Mouse (Mus musculus) cerebellum, adult (tissue): ENCODE results near the gene Wbp2.
A peak's percentile ranks its signal among the peaks of the same experiment; 100 is the strongest.
"Not testable (repeated sequence)": the region's sequence is repeated elsewhere in the genome, so short reads cannot be mapped to it uniquely, and the experiment has no call there.

Experiments used
- ATAC-seq: cut with Nextera tagmentation; 2 replicates; pipeline ENCODE4 v1.9.2; 2017; ENCODE audit warnings: mild to moderate bottlenecking, moderate library complexity, mixed read lengths; ENCODE audit not compliant: insufficient number of reproducible peaks, low FRiP score, low TSS enrichment

The Wbp2 gene

DNA sequence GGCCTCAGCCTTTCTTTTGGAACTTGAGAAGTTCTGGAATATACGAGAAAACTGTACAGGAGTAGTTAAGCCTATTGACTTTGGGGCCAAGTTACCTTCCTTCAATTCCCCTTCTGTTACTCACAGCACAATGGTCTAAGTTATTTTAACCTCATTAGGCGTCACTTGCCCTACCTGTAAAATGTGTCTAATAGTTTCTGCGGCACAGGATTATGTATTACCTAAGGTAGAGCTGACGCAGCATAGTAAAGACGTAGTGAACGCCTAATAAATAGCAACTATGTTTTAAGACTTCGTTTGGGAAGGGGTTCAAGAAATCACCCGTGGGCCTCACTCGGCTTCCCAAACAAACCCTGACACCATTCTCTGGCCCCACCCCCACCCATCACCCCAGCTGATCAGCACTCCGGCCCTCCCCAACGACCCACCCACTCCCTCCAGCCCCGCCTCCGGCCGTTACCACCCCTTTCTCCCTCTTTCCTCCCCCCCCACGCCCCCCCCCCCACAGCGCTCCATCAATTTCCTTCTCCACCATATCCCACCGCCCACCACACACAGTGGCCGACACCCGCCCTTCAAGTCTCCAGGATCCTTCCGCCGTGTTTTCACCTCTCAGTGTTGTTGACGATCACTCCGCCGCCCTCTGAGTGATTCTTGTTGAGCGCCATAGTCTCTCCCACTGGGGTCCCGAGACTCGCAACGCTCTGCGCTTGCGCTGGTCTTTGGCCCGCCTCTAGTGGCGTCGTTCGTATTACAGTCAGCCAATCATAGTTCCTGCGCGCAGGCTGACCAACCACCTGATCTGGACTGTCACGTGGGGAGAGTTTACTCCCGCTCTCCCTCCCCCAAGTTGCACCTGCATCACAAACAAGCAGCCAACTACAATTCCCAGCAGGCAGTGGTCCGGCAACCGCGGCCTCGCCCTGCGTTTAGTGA is at the start of gene Wbp2:
Gene Wbp2, minus strand, starts transcription at position 738 of the 936 bp plus-strand sequence.
- ATAC-seq, result peak; percentile 87

DNA sequence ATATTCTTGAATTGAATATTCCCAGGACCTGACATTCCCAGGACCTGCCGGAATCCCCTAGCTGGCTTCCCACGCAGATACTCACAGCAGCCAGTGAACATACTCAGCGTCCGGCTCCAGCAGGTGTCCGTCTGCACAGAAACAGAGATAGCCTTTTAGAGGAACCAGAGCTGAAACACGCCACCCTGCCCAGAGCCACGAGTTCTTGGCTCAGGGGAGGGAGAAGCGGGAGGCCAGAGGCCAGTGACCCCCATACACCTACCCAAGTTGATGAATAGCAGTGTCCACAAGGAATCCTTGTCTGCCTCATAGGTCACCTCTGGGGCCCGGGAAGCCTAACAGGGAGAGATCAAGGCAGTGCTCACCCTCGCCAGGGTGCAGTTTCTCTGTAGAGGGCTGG is 47.4 kb upstream of the Wbp2 start:
- ATAC-seq, result no peak

DNA sequence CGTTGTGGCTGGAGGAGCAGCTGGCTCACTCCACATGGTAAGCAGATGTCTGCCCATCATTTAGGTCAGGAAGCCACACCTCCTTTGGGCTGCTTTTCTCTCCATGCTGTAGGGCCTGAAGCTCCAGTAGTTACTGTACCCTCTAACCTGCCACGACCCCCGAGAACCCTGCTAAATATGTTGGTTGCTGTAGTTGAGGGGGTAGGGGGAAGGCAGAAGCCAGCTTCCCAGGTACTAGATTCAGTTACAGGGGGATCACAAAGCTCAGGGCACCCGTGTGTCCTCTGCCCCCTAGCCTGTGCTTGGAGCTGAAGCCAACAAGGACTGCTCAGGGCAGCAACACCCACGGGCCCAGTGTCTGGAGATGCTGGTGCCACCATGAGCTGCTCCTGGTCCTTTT is 46.7 kb upstream of the Wbp2 start:
- ATAC-seq, result no peak

DNA sequence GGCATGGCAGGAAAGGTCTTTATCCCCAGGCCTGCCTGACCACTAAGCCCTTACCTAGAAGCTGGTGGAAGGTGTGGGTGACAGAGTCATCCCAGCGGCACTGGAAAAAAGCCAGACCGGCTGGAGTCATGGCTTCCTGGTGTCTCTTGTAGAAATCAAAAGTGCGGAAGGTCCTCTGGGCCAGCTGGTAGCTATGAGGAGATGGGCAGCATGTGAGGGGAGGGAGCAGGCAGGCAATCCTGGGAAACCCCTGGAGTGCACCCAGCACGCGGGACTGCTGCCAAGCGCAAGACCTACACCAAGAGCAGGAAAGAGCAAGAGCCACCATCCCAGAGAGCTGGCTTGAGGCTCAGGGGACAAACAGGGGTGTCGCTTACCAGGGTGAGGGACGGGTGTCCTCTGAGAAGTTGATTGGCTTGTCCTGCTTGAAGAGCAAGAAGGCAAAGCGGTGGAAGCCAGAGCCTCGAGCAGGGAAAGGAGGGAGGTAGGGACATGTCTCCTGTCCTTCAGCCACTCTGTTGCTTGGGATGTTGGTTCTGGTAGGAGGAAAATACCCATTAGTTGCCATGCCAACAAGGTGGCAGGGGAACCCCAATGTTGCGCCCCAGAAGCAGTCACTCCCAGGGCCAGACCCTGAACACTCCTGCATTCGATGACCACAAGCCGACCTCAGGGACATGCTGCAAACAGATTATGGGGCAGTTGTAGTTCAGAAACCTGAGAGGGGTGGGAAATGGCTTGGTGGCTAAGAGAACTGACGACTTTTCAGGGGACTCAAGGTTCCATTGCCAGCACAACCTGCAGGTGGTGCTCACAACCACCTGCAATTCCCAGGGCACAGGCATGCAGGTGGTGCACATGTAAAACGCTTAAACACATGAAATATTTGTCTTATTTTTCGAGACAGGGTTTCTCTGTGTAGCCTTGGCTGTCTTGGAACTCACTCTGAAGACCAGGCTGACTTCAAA is 45.9 kb upstream of the Wbp2 start:
- no peak for ATAC-seq

DNA sequence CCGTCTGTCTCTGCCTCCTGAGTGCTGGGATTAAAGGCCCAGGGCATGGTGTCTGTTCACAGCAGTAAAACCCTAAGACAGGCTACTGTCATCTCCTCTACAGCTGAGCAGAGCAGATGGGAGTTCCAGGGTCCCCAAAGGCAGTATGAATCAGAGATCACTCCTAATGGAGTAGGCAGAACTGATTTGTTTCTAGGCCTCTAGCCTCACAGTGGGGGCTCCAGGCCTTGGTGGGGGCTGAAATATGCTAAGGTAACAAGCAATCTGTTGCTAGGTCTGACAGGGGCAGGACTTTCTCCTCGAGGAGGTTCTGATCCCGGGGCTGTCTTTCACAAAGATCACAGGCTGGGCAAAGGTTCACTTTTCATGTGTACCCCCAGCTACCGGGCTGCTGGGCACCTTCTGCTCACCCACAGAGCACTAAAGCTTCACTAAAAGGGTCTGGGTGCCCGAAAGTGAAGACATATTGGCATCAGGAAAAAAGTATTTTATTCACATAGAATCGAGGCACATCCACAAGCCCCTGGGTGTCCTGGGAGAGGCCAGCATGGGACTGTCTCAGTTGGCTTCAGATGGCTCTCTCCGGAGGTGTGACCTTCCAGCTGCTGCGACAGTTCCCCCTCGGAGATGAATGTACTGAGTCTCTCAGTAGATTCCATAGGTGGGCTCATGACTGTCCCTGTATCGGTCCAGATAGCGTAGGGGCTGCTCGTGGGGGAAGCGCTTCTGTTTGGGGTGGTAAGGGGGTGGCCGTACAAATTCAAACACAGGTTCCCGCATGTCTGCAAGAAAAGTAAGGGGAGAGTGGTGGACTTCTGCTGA is 44.8 kb upstream of the Wbp2 start:
- ATAC-seq, result no peak

DNA sequence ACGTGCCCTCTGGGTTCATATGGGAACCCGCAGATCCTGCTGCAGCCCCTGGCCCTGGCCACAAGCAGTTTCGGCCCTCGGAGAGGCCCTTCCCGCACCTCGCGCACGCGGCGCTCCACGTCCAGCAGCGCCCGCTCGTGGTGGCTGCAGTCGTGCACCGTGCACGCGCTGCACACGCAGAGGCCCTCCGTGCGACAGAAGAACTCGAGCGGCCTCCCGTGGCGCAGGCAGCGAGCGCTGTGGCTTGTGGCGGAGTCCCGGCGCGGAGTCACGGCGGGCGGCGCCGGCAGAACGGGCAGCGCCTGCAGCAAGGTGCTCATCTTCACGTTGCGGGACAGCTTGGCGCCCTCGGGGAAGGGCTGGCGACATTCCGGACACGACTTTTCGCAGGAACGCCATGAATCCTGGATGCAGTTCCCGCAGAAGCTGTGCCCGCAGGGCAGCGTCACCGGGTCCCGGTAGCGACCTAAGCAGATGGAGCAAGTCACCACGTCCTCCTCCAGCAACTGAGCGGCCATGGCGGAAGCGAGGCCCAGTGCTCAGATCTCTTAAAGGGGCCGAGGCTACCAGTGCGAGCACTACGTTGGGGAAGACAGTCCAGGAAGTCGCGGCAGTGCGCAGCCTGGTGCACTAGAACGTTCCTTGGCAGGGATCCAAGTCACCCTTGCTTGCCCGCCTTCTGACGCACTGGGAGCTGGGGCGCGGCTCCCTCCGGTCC is 43.9 kb upstream of the Wbp2 start, which contains the start of gene Trim65:
Gene Trim65, minus strand, starts transcription at position 641 of the 718 bp plus-strand sequence.
- ATAC-seq, result peak; percentile 74; the same call in 1 of the 2 replicates

DNA sequence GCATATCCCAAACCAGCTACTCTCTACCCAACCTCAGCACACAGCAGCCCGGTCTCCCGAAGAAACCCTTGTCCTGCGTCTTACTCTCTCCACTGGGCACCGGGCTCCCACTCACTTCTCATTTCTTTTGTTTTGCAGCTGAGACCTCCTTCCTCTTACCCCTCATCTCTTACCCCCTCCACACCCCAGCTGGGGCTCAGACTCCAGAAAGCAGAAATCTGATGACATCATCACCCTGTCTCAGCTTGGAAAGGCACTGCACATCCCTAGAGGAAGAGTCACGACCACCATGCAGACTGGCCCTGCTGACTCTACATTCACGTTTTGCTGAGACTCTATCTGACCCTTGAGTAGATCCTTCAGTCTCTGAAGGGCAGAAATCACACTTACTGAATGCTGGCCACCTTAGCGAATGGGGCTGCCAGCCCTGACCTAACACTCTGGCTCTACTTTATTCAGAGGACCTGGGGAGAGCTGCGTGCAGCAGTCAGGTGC is 43.2 kb upstream of the Wbp2 start:
- no peak for ATAC-seq

GRCm38 (mm10) chr11:116129091-116129790 is 42.4 kb upstream of the Wbp2 start:
- no peak for ATAC-seq

- ATAC-seq, result no peak
These were observed 41.2 kb upstream of the Wbp2 start for GRCm38 (mm10) chr11:116127986-116128385.

- ATAC-seq, result no peak
These were observed 40.6 kb upstream of the Wbp2 start, which contains the start of gene Trim47 for GRCm38 (mm10) chr11:116127156-116127980. Trim47 (minus strand) TSS chr11:116127210.

DNA sequence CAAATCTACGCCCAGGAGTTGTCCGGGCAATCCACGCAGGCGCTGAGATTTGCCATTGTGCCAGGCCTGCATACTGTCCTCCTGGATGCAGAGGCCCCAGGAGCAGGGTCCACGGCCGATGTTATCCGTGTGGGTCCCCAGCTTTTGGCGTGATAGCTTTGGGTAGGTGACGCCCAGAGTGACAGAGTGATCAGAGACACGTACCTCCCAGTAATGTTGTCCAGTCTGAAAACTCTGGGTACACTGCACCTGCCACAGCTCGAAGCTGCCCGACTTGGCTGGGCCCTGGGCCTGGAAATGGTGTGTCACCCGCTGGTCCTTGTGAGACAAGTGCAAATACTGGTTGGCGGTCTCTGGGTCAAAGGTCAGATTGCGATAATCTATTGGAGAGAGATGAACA is 39.5 kb upstream of the Wbp2 start:
- no peak for ATAC-seq

- ATAC-seq, result not testable (repeated sequence)
These were observed 35.0 kb upstream of the Wbp2 start for GRCm38 (mm10) chr11:116121731-116122245.

- no peak for ATAC-seq
These were observed 31.0 kb upstream of the Wbp2 start for GRCm38 (mm10) chr11:116117819-116118218.

DNA sequence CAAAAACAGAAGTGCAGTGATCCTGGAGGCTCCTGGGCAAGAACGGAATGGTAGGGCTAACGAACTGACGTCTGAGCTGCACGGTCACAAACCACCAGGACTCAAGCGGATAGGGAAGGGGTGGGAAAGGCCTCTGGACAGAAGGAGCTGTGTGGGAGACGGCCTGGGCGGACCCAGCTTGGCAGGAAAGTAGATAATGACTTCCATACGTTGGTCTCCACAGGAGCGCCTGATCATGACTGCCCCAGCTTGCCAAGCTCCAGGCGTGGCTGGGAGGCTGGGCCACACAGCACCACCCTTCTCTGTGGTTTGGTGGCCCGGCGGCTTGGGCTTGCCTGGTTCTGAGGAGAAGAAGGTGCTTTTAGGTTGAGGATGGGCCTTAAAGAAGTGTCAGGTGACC is 30.4 kb upstream of the Wbp2 start:
- no peak for ATAC-seq

- no peak for ATAC-seq
These were observed 24.9 kb upstream of the Wbp2 start for GRCm38 (mm10) chr11:116111611-116112203.

- no peak for ATAC-seq
These were observed 24.3 kb upstream of the Wbp2 start for GRCm38 (mm10) chr11:116111067-116111466.

DNA sequence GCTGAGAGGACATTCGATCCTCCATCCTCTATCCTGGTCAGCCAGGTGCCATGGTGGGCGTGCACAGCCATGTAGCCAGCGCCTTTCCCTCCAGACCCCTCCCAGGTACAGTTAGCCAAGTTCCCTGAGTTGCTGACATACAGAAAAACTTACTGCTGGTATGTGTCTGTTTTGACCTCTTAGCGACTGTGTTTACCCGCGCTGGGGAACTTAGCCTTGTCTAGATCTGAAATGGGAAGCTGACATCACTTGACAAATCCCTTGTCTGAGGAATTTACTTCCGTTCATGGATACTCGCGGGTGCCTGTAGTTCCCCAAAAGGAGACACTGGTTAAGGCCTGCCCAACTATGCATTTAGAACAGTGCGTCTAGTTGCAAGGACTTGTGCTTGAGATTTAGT is 23.7 kb upstream of the Wbp2 start:
- no peak for ATAC-seq
